Mouse (Mus musculus): ENCODE results near the gene Gnb5. TPM values are rescaled to one million over a fixed set of nuclear protein-coding genes. Genes with fewer than 3 reads are reported as not detected.

Gene Gnb5
- polyA plus RNA-seq (2012; rRNA removed) (26.9 and 27.9 TPM in 2 replicates), polyA plus RNA-seq (2014; fragmentation: Nextera tagmentation; extraction: Ambion mirVana) (28.0 and 28.5 TPM in 2 replicates)

DNA sequence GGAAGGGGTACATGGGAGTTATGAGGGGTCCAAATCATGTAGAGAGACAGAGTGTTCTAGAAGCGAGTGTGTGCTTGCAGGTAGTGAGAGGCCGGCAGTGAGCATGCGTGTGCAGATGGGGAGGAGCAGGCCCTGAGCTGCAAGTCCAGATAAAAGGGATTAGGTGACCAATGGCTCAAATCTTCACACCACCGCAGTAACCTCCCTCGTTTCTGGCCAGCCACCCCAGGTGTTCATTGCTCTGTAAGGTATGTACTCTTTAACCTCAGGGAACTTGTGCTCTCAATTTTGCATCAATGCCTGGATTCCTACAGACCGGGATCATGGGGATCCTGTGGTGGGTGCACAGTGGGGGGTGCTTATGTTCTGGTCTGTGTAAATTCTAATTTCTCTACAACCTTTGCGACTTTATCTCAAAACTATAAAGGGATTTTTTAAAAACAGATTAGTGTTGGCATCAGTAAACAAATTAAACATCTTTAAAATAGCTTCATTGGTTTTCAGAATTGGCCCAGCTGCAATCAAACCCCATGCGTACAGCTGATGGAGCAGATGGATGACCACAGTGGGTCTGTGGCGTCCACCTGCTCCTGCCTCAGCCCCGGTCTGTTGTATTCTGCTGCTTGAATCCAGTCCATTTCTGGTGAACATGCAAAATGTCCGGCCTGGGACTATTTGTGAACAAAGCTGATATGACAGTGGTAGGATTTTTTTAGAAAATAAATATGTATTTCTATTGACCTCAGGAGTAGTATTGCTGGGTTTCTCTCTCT lies at the start of gene Gnb5:
TSS of gene Gnb5 (plus strand) at position 163 of the 773 bp plus-strand sequence.
- Histone ChIP-seq H3K27ac (replicated peaks; ENCODE audit: low read depth, low read length) (no peak within 1 kb of the TSS), H3K4me2 (replicated peaks; ENCODE audit: low read depth, low read length, severe bottlenecking) (no peak within 1 kb of the TSS), H3K9me3 (ENCODE audit: control insufficient read depth, low read length) (no peaks in the 10 kb centered on the region), H3K27me3 (ENCODE audit: control insufficient read depth, insufficient read depth, low read length) (no peaks in the 10 kb centered on the region; the same call in 1 of the 2 replicates), H3K36me3 (ENCODE audit: control insufficient read depth, insufficient read depth, low read length) (no peaks in the 10 kb centered on the region), H3K9ac (ENCODE audit: low read depth, low read length, severe bottlenecking) (no peak within 1 kb of the TSS), H3K4me1 (ENCODE audit: control insufficient read depth, insufficient read depth, low read length) (no peaks in the 10 kb centered on the region), H3K4me3 (replicated peaks; ENCODE audit: low read length) (no peak within 1 kb of the TSS)
- 71% methylated on average over 11 of the region's 11 CpGs for WGBS
- no peak for TF ChIP-seq POLR2A (IDR thresholded peaks at IDR 0.05; ENCODE audit: borderline replicate concordance, extremely low read depth, insufficient read depth, insufficient read length)
- DNase-seq (ENCODE audit: low spot score) (no peak), ATAC-seq (ENCODE audit: low FRiP score, low read depth) (no peak)

GRCm38 (mm10) chr9:75258792-75259191 lies 47.3 kb upstream of the Gnb5 start:
- Histone ChIP-seq H3K9ac (ENCODE audit: low read depth, low read length, severe bottlenecking) (no peak overlapping the region), H3K4me2 (replicated peaks; ENCODE audit: low read depth, low read length, severe bottlenecking) (no peak overlapping the region), H3K4me3 (replicated peaks; ENCODE audit: low read length) (no peak overlapping the region), H3K9me3 (ENCODE audit: control insufficient read depth, low read length) (no peaks in the 10 kb centered on the region), H3K36me3 (ENCODE audit: control insufficient read depth, insufficient read depth, low read length) (no peaks in the 10 kb centered on the region), H3K4me1 (ENCODE audit: control insufficient read depth, insufficient read depth, low read length) (peaks cover 8% of the 10 kb centered on the region; the same call in 1 of the 2 replicates), H3K27ac (replicated peaks; ENCODE audit: low read depth, low read length) (no peak overlapping the region), H3K27me3 (ENCODE audit: control insufficient read depth, insufficient read depth, low read length) (no peaks in the 10 kb centered on the region)
- ATAC-seq (ENCODE audit: low FRiP score, low read depth) (no peak), DNase-seq (ENCODE audit: low spot score) (no peak)
- WGBS: 49% methylated on average over 4 of the region's 4 CpGs
- no peak for TF ChIP-seq POLR2A (IDR thresholded peaks at IDR 0.05; ENCODE audit: borderline replicate concordance, extremely low read depth, insufficient read depth, insufficient read length)

GRCm38 (mm10) chr9:75259656-75260055 lies 46.4 kb upstream of the Gnb5 start:
- 81% methylated on average over 4 of the region's 4 CpGs for WGBS
- TF ChIP-seq POLR2A (IDR thresholded peaks at IDR 0.05; ENCODE audit: borderline replicate concordance, extremely low read depth, insufficient read depth, insufficient read length): no peak
- H3K9me3 ChIP-seq (ENCODE audit: control insufficient read depth, low read length): no peaks in the 10 kb centered on the region
- H3K9ac ChIP-seq (ENCODE audit: low read depth, low read length, severe bottlenecking): no peak overlapping the region
- DNase-seq (ENCODE audit: low spot score) (no peak), ATAC-seq (ENCODE audit: low FRiP score, low read depth) (no peak)
- no peak overlapping the region for H3K4me3 ChIP-seq (replicated peaks; ENCODE audit: low read length)
- peaks cover 8% of the 10 kb centered on the region; the same call in 1 of the 2 replicates for H3K4me1 ChIP-seq (ENCODE audit: control insufficient read depth, insufficient read depth, low read length)
- H3K27ac ChIP-seq (replicated peaks; ENCODE audit: low read depth, low read length): no peak overlapping the region
- no peak overlapping the region for H3K4me2 ChIP-seq (replicated peaks; ENCODE audit: low read depth, low read length, severe bottlenecking)
- H3K36me3 ChIP-seq (ENCODE audit: control insufficient read depth, insufficient read depth, low read length): no peaks in the 10 kb centered on the region
- H3K27me3 ChIP-seq (ENCODE audit: control insufficient read depth, insufficient read depth, low read length): no peaks in the 10 kb centered on the region

DNA sequence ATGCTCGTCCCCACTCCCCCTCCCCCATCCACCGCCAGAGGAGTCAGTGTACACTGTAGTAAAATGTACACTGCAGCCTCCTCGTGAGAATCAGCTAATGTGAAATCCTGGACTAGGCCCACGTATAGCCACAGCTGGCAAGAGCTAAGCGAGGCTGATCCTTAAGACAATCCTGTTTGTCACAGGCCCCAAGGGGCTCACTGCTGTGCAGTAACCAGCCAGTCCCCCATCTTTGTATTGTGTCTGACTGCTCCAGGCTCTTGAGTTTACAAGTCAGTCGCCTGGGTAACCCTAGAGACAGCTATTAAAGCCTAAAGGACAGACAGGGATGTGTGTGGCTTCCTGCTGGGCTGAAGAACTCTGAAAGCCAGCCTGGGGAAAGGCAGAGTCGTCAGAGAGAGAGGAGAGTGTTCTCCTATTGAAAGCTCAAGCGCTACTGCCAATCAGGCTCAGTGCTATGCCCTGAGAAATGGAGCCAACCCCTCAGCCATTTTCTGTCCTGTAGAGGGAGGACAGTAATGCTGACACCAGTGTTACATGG lies 44.7 kb upstream of the Gnb5 start:
- Histone ChIP-seq H3K36me3 (ENCODE audit: control insufficient read depth, insufficient read depth, low read length) (no peaks in the 10 kb centered on the region), H3K27me3 (ENCODE audit: control insufficient read depth, insufficient read depth, low read length) (no peaks in the 10 kb centered on the region), H3K4me2 (replicated peaks; ENCODE audit: low read depth, low read length, severe bottlenecking) (no peak overlapping the region), H3K9ac (ENCODE audit: low read depth, low read length, severe bottlenecking) (no peak overlapping the region), H3K4me3 (replicated peaks; ENCODE audit: low read length) (no peak overlapping the region), H3K9me3 (ENCODE audit: control insufficient read depth, low read length) (no peaks in the 10 kb centered on the region), H3K4me1 (ENCODE audit: control insufficient read depth, insufficient read depth, low read length) (peaks cover 8% of the 10 kb centered on the region; the same call in 1 of the 2 replicates), H3K27ac (replicated peaks; ENCODE audit: low read depth, low read length) (0 out of 2 replicates have a peak overlapping the region, but pooled peaks have one; percentile 19)
- no peak for TF ChIP-seq POLR2A (IDR thresholded peaks at IDR 0.05; ENCODE audit: borderline replicate concordance, extremely low read depth, insufficient read depth, insufficient read length)
- DNase-seq (ENCODE audit: low spot score): no peak
- ATAC-seq (ENCODE audit: low FRiP score, low read depth): peak; percentile 48; the same call in 1 of the 2 replicates
- 18% methylated on average over 8 of the region's 8 CpGs for WGBS

GRCm38 (mm10) chr9:75262235-75262826 lies 43.8 kb upstream of the Gnb5 start:
- no peak overlapping the region for H3K9ac ChIP-seq (ENCODE audit: low read depth, low read length, severe bottlenecking)
- DNase-seq (ENCODE audit: low spot score) (peak; percentile 52), ATAC-seq (ENCODE audit: low FRiP score, low read depth) (no peak)
- no peak overlapping the region for H3K4me3 ChIP-seq (replicated peaks; ENCODE audit: low read length)
- H3K4me2 ChIP-seq (replicated peaks; ENCODE audit: low read depth, low read length, severe bottlenecking): no peak overlapping the region
- no peaks in the 10 kb centered on the region for H3K27me3 ChIP-seq (ENCODE audit: control insufficient read depth, insufficient read depth, low read length)
- H3K27ac ChIP-seq (replicated peaks; ENCODE audit: low read depth, low read length): no peak overlapping the region
- 68% methylated on average over 8 of the region's 8 CpGs for WGBS
- TF ChIP-seq POLR2A (IDR thresholded peaks at IDR 0.05; ENCODE audit: borderline replicate concordance, extremely low read depth, insufficient read depth, insufficient read length): no peak
- no peaks in the 10 kb centered on the region for H3K36me3 ChIP-seq (ENCODE audit: control insufficient read depth, insufficient read depth, low read length)
- peaks cover 8% of the 10 kb centered on the region; the same call in 1 of the 2 replicates for H3K4me1 ChIP-seq (ENCODE audit: control insufficient read depth, insufficient read depth, low read length)
- no peaks in the 10 kb centered on the region for H3K9me3 ChIP-seq (ENCODE audit: control insufficient read depth, low read length)

All from limb, embryonic 14.5 days (tissue).